Mouse (Mus musculus): Measurements from ENCODE around the gene Hbb-bt. TPM values are rescaled to one million over a fixed set of nuclear protein-coding genes. Genes with fewer than 3 reads are reported as not detected.
"Not testable (repeated sequence)": the region's sequence is repeated elsewhere in the genome, so short reads cannot be mapped to it uniquely, and the experiment has no call there.

Gene Hbb-bt
- polyA plus RNA-seq, 1 experiment from 2014 or later, result 268 TPM

DNA sequence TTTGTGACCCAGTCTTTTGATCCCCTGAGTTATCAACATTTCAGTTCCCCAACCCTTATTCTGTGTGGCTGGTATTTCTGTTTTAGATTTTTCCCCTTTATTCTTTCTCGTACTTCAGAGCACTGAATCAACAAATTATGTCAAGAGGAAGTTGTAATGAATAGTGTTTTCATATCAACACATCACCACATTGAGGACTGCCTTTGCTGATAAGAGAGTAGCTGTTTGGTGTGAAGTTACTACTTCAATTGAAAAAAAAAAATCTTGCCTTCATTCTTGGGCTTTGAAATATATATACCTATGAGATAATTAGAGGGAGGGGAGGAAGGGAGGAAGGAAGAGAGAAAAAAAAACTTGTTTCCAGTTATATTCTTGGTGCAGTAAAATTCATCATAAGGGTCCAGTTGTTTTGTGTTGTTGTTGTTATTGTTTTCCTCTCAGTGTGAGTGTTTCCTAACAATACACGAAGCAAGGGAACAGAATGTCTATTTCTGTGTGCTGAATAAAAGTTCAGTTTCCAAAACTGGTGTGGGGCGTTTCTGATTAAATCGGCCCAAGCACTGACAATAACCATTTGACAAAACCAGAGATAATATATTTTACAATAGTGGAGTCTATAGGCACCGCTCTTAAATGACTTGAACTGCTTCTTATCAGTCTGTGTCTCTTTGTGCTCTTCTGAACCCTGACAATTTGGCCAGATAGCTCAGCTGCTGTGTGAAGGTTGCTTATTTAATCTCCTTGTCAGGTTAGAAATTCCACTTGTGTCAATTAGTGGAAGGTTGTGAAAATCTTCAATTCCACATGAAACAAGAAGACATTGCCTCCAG lies 4.6 kb downstream of the Hbb-bt start:
- DNase-seq (ENCODE audit: low spot score), result no peak

- not testable (repeated sequence) for DNase-seq (ENCODE audit: low spot score)
Observed at GRCm38 (mm10) chr7:103808120-103808519, 5.7 kb downstream of the Hbb-bt start.

GRCm38 (mm10) chr7:103806856-103807255 lies 6.9 kb downstream of the Hbb-bt start:
- DNase-seq (ENCODE audit: low spot score), result peak; percentile 44

- peak; percentile 9 for DNase-seq (ENCODE audit: low spot score)
Observed at GRCm38 (mm10) chr7:103792669-103793388, 21.0 kb downstream of the Hbb-bt start.

DNA sequence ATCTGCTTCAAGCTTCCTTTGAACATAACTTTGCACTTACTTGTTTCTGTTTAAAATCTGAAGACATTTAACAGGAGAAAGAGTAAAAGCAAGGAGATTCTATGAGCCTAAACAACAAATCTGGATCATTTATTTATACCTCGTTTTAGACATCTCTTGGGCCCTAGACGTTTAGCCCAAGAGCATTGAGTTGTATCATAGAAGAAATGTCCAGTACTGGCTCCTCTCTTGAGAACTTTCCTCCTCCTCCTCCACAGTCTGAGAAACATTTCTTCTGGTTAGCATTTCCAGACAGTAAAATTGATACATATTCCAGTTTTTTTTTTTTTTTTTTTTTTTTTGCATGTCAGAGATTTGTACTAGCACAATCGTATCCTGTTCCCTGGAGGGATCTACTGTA lies 22.1 kb downstream of the Hbb-bt start, which contains the start of gene Olfr67:
Gene Olfr67, minus strand, starts transcription at position 101 of the 400 bp plus-strand sequence.
- no peak for DNase-seq (ENCODE audit: low spot score)

DNA sequence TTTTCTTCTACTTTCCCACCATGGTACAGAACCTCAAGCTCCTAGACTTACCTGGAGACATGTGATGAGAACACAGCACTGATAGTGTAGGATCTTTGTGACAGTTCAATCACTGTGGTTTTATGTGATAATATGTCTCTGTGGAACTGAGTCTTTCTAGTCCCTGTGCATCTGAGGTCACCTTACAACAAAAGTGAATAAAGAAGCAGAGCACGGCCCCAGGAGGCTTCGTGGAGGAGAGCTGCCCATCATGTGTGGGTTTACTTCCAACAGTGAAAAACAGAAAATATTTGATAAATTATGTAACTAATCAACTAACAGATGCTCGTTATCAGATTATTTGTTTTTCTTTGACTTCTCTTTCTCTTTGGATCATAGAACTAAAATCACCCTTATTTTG lies 34.2 kb downstream of the Hbb-bt start, which contains the start of gene Olfr68:
Gene Olfr68, minus strand, starts transcription at position 101 of the 400 bp plus-strand sequence.
- no peak for DNase-seq (ENCODE audit: low spot score)

- DNase-seq (ENCODE audit: low spot score), result not testable (repeated sequence)
Observed at GRCm38 (mm10) chr7:103777652-103778051, 36.1 kb downstream of the Hbb-bt start.

DNA sequence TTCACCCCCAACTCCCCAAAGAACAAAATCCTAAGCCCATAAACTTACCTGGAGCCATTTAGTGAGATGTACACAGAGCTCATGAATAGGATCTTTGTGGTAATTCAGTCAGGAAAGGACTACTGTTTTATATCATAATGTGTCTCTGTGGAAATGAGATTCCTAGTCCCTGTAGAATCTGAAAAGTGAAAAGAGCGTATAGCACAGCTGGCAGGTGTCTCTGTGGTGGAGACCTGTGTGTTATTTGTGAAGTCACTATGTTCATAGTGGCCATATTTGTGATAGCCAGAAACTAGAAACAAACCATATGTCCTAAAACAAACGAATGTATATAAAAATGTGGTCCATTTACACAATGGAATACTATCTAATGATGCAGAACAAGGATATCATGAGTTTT lies 42.3 kb downstream of the Hbb-bt start, which contains the start of gene Olfr69:
Gene Olfr69, minus strand, starts transcription at position 101 of the 400 bp plus-strand sequence.
- DNase-seq (ENCODE audit: low spot score), result no peak

DNA sequence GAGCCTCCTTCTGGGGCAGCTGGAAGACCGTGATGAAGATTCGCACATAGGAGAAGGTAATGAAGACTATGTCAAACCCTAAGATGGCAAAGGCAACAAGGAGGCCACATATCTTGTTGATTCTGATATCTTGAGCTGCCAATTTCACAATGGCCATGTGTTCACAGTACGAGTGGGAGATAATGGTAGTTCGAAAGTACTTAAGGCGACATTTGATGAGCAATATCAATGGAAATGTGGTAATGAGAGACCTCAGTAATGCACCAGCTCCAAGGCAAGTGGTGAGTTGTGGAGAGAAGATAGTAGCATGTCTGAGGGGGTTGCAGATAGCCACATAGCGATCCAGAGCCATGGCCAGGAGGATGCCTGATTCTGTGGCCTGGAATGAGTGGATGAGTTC lies 46.1 kb downstream of the Hbb-bt start:
- DNase-seq (ENCODE audit: low spot score), result not testable (repeated sequence)

Other genes starting within 250 kb of the Hbb-bt start
- not detected in 2 replicates for gene Olfr616, start 244.9 kb downstream of the Hbb-bt start, polyA plus RNA-seq (2015; fragmentation: Nextera tagmentation; extraction: Ambion mirVana)
- not detected in 2 replicates for gene Olfr617, start 240.9 kb downstream of the Hbb-bt start, polyA plus RNA-seq (2015; fragmentation: Nextera tagmentation; extraction: Ambion mirVana)
- gene Olfr618, start 223.9 kb downstream of the Hbb-bt start, polyA plus RNA-seq (2015; fragmentation: Nextera tagmentation; extraction: Ambion mirVana), result not detected in 2 replicates
- not detected in 2 replicates for gene Olfr619, start 213.4 kb downstream of the Hbb-bt start, polyA plus RNA-seq (2015; fragmentation: Nextera tagmentation; extraction: Ambion mirVana)
- not detected in 2 replicates for gene Olfr620, start 201.5 kb downstream of the Hbb-bt start, polyA plus RNA-seq (2015; fragmentation: Nextera tagmentation; extraction: Ambion mirVana)
- gene Olfr622, start 171.3 kb downstream of the Hbb-bt start, polyA plus RNA-seq (2015; fragmentation: Nextera tagmentation; extraction: Ambion mirVana), result not detected in 2 replicates
- gene Olfr623, start 150.3 kb downstream of the Hbb-bt start, polyA plus RNA-seq (2015; fragmentation: Nextera tagmentation; extraction: Ambion mirVana), result not detected in 2 replicates
- gene Olfr624, start 142.8 kb downstream of the Hbb-bt start, polyA plus RNA-seq (2015; fragmentation: Nextera tagmentation; extraction: Ambion mirVana), result not detected in 2 replicates
- not detected in 2 replicates for gene Olfr625-ps1, start 131.3 kb downstream of the Hbb-bt start, polyA plus RNA-seq (2015; fragmentation: Nextera tagmentation; extraction: Ambion mirVana)
- gene Olfr243, start 99.3 kb downstream of the Hbb-bt start, polyA plus RNA-seq (2015; fragmentation: Nextera tagmentation; extraction: Ambion mirVana), result not detected in 2 replicates
- gene Olfr628, start 83.6 kb downstream of the Hbb-bt start, polyA plus RNA-seq (2015; fragmentation: Nextera tagmentation; extraction: Ambion mirVana), result not detected in 2 replicates
- not detected in 2 replicates for gene Olfr629, start 69.1 kb downstream of the Hbb-bt start, polyA plus RNA-seq (2015; fragmentation: Nextera tagmentation; extraction: Ambion mirVana)
- not detected in 2 replicates for gene Olfr630, start 56.7 kb downstream of the Hbb-bt start, polyA plus RNA-seq (2015; fragmentation: Nextera tagmentation; extraction: Ambion mirVana)
- not detected in 2 replicates for gene Olfr69, start 42.4 kb downstream of the Hbb-bt start, polyA plus RNA-seq (2015; fragmentation: Nextera tagmentation; extraction: Ambion mirVana)
- not detected in 2 replicates for gene Olfr68, start 34.3 kb downstream of the Hbb-bt start, polyA plus RNA-seq (2015; fragmentation: Nextera tagmentation; extraction: Ambion mirVana)
- not detected in 2 replicates for gene Olfr67, start 22.2 kb downstream of the Hbb-bt start, polyA plus RNA-seq (2015; fragmentation: Nextera tagmentation; extraction: Ambion mirVana)
- 1,063 and 1,204 TPM in 2 replicates for gene Hbb-bs, start 14.1 kb upstream of the Hbb-bt start, polyA plus RNA-seq (2015; fragmentation: Nextera tagmentation; extraction: Ambion mirVana)
- not detected in 2 replicates for gene Hbb-bh2, start 26.5 kb upstream of the Hbb-bt start, polyA plus RNA-seq (2015; fragmentation: Nextera tagmentation; extraction: Ambion mirVana)
- gene Hbb-bh1, start 29.2 kb upstream of the Hbb-bt start, polyA plus RNA-seq (2015; fragmentation: Nextera tagmentation; extraction: Ambion mirVana), result 0.88 and 1.3 TPM in 2 replicates
- 2.1 and 2.6 TPM in 2 replicates for gene Hbb-y, start 39.2 kb upstream of the Hbb-bt start, polyA plus RNA-seq (2015; fragmentation: Nextera tagmentation; extraction: Ambion mirVana)
- not detected in 2 replicates for gene Olfr66, start 72.3 kb upstream of the Hbb-bt start, polyA plus RNA-seq (2015; fragmentation: Nextera tagmentation; extraction: Ambion mirVana)
- not detected in 2 replicates for gene Olfr64, start 80.5 kb upstream of the Hbb-bt start, polyA plus RNA-seq (2015; fragmentation: Nextera tagmentation; extraction: Ambion mirVana)
- not detected in 2 replicates for gene Olfr65, start 89.5 kb upstream of the Hbb-bt start, polyA plus RNA-seq (2015; fragmentation: Nextera tagmentation; extraction: Ambion mirVana)
- gene Olfr631, start 114.8 kb upstream of the Hbb-bt start, polyA plus RNA-seq (2015; fragmentation: Nextera tagmentation; extraction: Ambion mirVana), result not detected in 2 replicates
- gene Olfr632, start 120.4 kb upstream of the Hbb-bt start, polyA plus RNA-seq (2015; fragmentation: Nextera tagmentation; extraction: Ambion mirVana), result not detected in 2 replicates
- gene Olfr633, start 130.4 kb upstream of the Hbb-bt start, polyA plus RNA-seq (2015; fragmentation: Nextera tagmentation; extraction: Ambion mirVana), result not detected in 2 replicates
- not detected in 2 replicates for gene Olfr635, start 157.2 kb upstream of the Hbb-bt start, polyA plus RNA-seq (2015; fragmentation: Nextera tagmentation; extraction: Ambion mirVana)
- not detected in 2 replicates for gene Olfr638, start 184.8 kb upstream of the Hbb-bt start, polyA plus RNA-seq (2015; fragmentation: Nextera tagmentation; extraction: Ambion mirVana)
- gene Olfr639, start 203.3 kb upstream of the Hbb-bt start, polyA plus RNA-seq (2015; fragmentation: Nextera tagmentation; extraction: Ambion mirVana), result 0.01 and 0.03 TPM in 2 replicates
- gene Olfr640, start 211.6 kb upstream of the Hbb-bt start, polyA plus RNA-seq (2015; fragmentation: Nextera tagmentation; extraction: Ambion mirVana), result not detected in 2 replicates
- not detected in 2 replicates for gene Olfr641, start 221.4 kb upstream of the Hbb-bt start, polyA plus RNA-seq (2015; fragmentation: Nextera tagmentation; extraction: Ambion mirVana)
- gene Olfr642, start 238.7 kb upstream of the Hbb-bt start, polyA plus RNA-seq (2015; fragmentation: Nextera tagmentation; extraction: Ambion mirVana), result not detected in 2 replicates
- not detected in 2 replicates for gene 4930516K23Rik, start 247.4 kb upstream of the Hbb-bt start, polyA plus RNA-seq (2015; fragmentation: Nextera tagmentation; extraction: Ambion mirVana)